Mouse (Mus musculus): ENCODE measurements around the gene Nfkb1. TPM values are rescaled to one million over a fixed set of nuclear protein-coding genes. Genes with fewer than 3 reads are reported as not detected.

Gene Nfkb1
- polyA plus RNA-seq (2017; shearing (Covaris generic)): 48.7 TPM

GRCm38 (mm10) chr3:135691191-135692131, at the start of gene Nfkb1:
Gene Nfkb1, minus strand, starts transcription at chr3:135691547.

Other genes starting within 250 kb of the Nfkb1 start
- gene Manba, start 205.9 kb downstream of the Nfkb1 start, polyA plus RNA-seq (2017; shearing (Covaris generic)): 42.7 TPM
- 2.2 TPM for gene Slc39a8, start 133.7 kb upstream of the Nfkb1 start, polyA plus RNA-seq (2017; shearing (Covaris generic))

Measured in inflammation-experienced regulatory T-cells, adult 16 weeks (primary cell).